Mouse (Mus musculus): ENCODE results near the gene Gnb2.

DNA sequence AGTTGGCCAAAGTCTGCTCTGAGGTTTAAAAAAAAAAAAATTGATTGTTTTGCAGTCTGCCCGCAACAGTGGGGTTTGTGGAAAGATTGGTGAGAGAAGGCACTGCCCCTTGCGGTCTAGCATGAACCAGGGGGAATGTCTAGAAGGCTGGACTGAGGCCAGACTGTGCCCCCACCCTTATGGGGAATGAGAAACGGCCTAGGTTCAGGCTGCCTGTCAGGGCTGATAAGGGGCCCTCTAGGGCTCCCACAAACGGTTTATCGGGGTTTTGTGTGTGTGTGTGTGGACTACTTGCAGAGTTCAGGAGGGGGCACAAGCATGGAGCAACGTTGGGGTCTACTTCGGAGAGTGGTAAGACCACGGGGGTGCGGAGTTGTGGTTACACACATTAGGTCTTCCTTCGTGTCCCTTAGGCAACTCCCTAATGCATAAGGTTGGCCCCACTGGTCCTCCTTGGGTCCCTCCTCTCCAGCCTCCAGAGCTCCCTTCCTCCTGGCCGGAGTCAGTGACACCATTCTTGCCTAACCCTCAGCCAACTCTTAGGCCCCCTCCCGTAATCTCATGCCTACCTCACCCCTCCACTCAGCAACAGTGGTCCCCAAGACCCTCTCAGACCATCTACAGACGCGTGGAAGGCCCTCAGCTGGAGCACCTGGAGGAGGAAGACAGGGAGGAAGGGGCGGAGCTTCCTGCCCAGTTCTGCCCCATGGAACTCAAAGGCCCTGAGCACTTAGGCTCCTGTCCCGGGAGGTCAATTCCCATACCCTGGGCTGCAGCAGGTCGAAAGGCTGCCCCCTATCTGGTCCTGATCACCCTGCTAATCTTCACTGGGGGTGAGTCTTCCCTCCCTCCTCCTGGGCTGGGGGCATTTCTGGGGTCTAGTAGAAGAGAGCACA is 37.6 kb upstream of the Gnb2 start:
- TF ChIP-seq CTCF (IDR thresholded peaks at IDR 0.05; ENCODE audit: low read depth, low read length) (no peak), GATA1 (IDR thresholded peaks at IDR 0.05; ENCODE audit: borderline replicate concordance, low read length) (no peak), TAL1 (conservative IDR thresholded peaks at IDR 0.05; ENCODE audit: low read depth, low read length) (peak; percentile 87), GATA2 (IDR thresholded peaks at IDR 0.05; ENCODE audit: borderline replicate concordance, low read depth, low read length) (no peak)

Data from G1E (cell line).